Mouse (Mus musculus) mouse embryonic stem cell (cell line): Measurements from ENCODE around the gene Slc10a7.
"Not testable (repeated sequence)": the region's sequence is repeated elsewhere in the genome, so short reads cannot be mapped to it uniquely, and the experiment has no call there.

ENCODE experiments used
- in situ Hi-C, 2 experiments: fragments of 300-500 bp; cut with MboI; formaldehyde crosslinking; loops; 1 replicate in 1 of 2; 3 replicates in 1 of 2; pipeline ENCODE4 v1.14.3; 2019 to 2020; ENCODE audit warnings: low sequenced_read_pairs in 2 of 2, low pct_unique_long_range_greater_than_20kb in 1 of 2, mixed read lengths in 1 of 2; ENCODE audit not compliant: unreplicated experiment in 1 of 2

Slc10a7 gene

DNA sequence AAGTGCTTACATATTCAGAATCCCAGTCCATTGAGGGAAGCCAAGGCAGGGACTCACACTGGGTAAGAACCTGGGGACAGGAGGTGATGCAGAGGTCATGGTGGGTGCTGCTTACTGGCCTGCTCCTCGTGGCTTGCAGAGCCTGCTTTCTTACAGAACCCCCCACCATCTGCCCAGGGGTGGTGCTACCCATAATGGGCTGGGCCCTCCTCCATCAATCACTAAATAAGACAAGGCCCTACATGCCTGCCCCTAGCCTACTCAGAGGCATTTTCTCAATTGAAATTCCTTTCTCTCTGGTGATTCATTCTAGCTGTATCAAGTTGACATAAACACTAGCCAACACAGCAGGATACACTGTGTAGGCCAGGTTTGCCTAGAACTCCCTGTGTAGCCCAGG is 34.5 kb downstream of the Slc10a7 start:
- in situ Hi-C loops = no loop called here

DNA sequence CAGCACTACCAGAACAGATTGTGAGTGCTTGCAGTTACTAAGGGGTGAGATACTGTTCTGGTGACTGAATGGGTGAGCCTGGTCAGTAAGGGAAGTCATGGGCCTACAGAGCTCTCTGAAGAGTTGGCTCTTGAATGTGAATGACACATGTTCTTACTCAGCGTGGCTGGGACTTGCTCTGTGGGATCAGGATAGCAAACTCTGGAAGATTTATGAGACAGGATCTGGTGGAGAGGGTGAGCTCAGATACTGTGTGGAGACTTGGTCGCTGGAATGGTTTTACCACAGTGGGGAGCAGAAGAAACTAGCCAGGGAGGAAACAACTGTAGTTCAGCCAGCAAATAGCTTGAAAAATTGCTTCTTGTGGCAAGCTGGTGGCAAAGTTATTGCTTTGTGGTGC is 35.4 kb downstream of the Slc10a7 start:
- in situ Hi-C loops = no loop called here

DNA sequence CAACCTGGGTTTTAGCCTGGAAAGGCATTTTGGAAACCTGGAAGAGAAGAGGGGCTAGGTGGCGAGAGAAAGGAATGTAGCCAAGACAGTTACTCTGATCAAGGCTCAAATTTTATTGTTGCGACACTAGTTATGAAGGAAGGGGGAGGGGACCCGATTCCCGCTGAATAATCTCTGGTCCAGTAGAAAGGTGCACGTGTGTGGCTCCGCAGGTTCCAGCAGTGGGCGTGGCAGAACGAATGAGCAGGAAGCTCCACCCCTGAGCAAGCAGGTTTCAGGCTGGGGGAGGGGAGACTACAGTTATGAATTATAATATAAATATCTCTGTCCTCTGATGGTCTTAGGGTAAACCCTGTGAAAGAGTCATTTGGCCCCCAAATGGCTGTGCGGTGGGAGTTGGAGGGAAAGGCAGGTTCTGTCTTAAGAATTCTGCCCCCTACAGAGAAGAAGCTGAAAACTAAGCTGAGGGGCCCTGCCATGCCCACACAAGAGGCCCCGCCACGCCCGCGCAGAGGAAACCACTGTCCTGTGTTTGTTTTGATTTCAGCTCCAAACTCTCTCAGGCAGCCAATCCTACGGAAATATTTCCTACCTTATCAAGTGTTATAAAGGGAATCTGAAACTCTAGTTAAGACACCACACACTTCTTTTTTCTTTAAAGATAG is 36.1 kb downstream of the Slc10a7 start:
- in situ Hi-C loops = not testable (repeated sequence)

DNA sequence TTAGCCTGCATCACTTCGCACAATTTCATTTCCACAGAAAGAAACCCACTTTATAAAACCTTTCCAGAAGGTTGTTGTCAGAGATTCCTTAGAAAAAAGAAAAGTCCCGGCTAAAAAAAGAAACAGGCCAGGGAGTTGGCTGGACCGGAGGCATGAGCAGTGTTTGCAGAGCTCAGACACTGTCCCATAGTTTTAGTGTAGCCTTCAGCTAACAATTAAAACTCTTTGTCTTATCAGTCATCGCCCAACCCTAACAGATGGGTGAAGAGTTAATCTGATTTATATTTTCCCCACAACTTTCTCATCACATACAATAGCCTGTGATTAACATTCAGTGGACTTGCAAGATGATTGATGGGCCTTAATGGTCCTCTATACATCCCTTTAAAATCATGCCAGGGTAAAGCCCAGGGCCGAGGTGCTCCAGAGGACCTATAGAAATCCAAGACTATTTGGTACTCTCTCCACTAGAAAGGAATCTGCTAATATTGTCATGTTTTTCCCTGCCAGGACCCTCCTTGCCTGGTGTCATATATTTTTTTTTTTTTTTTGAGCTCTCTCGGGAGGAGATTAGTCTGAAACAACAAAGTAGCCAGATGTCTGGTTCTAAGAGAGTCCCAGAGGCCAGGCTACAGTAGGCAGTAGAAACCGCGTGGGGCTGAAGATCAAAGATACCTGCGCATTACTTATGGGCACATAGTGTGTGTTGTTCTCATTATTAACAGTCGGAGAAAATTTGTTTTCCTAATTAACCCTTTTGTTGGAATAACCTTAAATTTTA is 41.0 kb downstream of the Slc10a7 start:
- in situ Hi-C loops = no loop called here

DNA sequence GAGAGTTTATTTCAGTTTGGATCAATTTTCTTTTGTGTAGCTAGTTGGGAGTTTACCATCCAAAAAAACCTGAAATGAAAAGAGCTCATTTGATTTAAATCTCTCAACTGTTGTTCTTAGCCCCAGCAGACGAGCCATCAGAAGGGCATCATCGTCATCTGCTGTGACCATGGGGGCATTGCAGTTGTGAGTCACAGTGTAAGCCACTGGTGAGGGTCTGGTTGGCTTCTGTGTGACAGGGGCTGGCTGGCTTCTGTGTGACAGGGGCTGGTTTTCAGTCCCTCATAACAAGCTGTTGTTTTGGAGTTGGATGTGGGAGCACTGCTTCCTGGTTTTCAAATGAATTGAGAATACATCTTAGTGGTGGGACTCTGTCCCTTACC is 41.6 kb downstream of the Slc10a7 start:
- in situ Hi-C loops = no loop called here

DNA sequence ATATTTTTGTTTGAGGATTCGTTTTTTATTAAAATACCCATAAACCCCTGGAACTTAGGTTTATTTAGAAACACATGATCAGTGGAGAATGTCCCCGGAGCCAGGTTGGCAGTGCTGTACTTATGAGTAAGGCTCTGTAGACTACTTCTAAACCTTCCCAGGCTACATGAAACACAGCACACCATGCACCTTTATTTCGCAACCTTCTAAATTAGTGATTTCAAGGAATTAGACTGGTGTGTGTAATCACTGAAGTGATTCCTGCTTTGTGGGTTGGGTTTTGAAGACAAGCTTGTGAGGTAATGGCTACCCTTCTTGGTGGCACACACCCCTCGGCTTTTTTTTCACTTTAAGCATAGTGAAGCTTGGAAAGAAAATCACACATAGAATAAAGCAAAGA is 46.7 kb downstream of the Slc10a7 start:
- in situ Hi-C loops = no loop called here

DNA sequence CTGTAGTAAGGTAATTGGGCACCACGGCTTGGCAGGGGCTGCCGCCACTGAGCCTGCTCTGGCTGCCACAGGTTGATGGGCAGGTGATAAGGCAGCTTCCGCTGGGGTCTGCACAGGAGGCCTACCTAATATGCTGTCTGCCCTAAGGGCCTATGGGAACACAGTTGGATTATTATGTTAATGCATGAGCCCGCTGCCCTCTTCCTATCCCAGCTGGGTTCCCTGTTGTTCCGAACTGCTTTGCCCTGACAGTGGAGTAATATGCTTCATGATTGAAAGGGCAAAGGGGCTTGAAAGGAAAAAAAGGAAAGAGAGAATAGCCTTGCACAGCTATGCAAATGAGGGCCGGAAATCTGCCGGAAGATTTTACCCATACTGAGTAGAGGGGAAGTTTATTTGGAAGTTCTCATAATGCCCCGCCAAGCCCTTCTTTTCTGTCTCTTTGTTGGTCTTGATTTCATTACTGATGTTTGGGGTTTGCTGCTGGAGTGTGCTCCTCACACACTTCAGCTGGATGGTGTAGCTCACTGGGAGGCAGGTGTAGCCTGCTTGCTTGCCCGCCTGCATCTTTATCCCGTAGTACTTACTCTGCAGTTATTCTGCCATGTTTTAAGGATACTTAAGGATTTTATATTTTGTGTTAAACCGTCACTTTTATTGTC is 47.8 kb downstream of the Slc10a7 start:
- in situ Hi-C loops = no loop called here

DNA sequence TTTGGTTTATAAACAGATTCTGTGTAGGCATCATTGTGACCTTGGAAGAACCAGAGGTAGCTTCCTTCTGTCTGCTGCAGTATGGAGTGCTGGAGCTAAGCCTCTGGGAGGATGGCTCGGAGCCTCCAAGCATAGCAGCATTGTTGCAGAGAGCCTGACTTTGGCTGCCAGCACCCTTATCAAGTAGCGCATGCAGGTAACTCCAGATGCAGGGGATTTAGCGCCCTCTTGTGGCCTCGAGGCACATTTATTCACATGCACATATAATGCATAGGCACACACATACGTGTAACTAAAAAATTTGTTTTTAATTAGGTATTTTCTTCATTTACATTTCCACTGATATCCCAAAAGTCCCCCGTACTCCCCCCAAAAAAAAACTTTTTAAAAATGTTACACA is 52.5 kb downstream of the Slc10a7 start:
- in situ Hi-C loops = no loop called here

DNA sequence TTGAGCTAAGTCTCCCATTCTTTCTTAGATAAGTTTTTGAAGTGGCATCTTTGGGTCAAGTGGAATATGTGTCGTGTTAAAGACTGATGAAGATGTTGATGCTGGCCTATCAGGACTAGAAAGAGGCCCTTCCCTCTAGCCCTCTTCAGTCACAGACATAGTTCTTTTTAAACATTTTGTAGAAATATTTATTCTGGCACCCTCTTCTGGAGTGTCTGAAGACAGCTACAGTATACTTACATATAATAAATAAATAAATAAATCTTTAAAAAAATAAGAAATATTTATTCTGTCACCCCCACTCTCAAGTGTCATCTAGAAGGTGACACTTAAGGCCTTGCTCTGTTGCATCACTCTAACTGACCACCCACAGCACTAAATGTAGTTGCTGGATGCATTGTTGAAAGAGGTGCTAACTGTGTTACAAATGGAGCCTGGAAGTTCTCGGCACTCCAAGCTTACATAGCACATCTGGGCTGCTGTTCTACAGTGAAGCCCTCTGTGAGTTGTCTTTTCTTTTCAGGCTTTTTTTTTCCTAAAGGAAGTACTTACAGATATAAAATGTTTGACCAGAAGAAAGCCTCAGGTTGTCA is 54.4 kb downstream of the Slc10a7 start:
- in situ Hi-C loops = no loop called here

DNA sequence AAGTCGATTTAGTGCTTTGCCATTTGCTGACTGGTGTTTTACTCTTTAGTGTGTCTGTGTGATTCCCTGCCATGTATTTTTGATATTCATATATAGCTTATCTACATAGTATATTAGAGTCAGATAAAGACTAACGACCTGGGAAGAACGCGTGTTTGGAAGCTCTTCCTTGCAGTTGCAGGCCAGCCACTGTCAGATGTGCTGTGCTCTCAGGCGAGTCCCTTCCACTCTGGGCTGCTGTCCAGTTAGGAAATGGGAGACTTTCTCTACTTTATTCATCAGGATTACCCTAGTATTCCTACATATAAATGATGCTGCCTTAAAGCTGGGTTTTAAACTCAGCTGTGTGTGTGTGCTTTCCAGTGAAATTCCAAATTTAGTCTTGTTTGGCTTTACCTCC is 55.1 kb downstream of the Slc10a7 start:
- in situ Hi-C loops = no loop called here

DNA sequence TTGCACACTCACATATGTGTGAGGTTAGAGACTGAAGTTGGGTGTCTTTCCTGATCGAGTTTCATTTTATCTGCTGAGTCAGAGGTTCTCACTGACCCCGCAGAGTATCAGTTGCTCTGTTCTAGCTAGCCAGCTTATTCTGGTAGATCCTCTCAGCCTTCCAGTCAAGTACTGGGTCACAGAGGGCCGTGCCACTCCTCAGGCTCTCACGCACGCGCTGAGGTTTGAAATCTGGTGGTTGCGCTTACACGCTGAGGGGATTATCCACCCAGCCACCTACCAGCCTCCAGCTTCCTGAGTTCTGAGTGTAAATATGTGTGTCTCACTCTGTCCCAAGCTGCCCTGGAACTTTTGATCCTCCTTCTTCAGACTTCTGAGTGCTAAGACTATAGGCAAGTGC is 59.0 kb downstream of the Slc10a7 start:
- in situ Hi-C loops = no loop called here

DNA sequence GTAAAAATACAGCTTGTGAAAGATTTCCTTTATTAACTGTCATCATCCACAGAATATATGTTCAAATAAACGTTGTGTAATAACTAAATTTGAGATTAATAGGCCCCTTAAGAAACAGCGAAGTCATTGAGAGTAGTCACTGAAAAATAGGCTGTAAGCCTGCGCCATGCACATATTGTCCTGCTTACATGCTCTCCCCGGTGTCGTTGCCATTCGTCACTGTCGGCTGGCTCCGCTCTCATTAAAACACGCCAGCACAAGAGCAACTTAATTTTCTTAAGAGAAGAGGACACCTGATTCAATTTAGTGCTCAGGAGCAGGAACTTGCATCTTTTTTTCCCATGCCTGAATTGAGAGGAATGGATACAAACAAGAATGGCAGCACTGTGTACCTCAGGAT is 62.4 kb downstream of the Slc10a7 start:
- in situ Hi-C loops = no loop called here

DNA sequence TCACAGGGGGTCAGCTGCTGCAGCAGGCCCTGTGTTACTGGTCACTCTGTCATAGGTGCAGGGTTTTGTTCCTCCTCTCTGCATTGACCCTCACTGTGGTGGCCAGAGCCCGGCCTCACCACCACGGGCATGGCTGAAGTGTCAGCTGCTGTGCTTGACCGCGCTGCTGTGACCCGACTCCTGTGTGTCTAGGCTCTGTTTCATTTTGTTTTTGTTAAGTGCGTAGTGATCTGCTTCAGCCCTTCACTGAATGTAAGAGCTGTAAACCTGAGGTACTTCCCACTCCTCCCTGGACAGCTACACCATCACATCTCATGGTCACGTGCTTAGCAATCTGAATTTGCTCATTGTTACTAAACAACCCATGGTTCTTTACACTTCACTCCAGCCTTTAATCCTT is 65.1 kb downstream of the Slc10a7 start:
- in situ Hi-C loops = no loop called here

DNA sequence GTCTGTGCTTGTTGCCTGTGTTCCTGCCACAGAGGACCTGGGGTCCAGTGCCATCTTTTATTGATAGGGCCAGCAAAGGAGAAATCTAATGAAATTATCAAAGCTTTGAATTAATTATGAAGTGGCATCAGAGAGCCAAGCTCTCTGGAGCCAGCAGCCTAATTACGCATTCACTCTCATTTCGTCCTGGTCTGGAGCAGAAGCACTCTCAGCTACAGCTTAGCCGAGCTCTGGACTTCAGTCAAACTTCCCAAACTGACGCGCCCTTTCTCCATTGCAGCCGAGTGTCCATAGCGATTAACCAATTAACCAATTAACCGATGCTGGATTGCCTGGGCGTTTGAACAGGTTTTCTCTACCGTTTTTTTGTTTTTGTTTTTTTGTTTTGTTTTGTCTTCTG is 68.4 kb downstream of the Slc10a7 start:
- in situ Hi-C loops = no loop called here

DNA sequence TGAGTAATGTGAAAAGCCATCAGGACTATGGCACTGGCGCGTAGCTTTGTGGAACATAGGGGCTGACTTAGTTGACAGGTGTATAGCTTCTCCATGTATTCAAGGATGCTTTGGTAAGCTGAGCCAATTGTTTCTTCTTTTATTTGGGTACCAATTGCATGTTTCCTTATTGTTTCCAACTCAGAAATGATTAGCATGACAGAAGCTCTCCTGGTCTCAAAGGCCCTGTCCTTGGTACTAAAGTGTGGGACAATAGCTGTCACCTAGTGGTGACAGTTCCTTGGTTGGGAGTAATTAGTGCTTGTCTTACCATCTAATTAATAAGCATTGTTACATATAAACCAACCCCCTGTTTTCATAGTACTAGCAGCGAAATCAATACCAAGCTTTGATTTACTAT is 68.9 kb downstream of the Slc10a7 start:
- in situ Hi-C loops = no loop called here

DNA sequence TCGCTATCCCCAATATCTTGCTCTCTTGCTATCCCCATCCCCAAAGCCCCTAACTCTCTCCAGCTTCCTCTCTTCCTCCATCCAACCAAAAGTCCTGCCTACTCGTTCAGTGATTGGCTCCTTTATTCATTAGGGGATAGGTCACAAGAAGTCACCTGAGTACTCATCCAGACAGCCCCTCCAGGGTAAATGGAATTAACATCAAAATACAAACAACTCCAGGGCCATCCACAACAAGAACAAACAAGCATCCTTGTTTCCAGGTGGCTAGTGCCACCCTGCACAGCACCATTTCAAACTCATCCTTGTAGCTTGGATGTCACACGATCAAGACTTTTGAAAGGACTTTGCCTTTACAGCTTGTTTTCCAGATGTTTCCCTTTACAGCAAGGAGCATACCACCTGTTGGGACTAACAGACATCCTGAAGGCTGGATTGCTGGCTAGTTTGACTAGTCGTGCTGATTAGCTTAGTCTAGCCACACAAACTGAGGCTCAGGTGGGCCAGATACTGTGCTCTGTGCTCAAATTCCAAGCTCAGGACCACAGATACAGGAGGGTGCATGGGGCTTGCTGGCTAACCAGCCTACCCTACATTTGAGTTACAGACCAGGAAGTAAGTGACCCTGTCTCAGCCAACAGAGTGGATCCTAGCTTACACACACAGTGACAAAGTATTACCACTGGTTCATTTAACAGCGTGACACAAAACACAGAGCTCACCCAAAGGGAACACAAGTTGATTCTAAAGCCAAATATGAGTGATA is 75.0 kb downstream of the Slc10a7 start:
- in situ Hi-C loops = no loop called here

DNA sequence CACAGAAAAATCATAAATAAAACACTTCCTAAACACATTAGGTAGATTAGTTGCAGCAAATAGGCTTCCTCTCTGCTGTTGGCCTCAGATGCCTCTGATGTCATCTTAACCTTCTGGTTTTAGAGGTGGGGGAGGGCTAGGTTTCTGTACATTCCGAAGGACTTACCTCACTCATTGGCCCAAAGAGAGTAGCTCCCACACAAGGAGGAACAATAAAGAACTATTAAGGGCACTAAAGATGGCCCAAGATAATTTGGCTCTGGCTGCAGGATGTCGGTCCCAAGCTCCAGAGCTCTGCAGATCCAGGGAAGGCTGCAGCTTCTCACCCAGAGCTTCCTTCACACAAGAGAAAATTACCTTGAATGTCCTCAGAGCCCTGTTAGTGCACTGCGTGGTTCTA is 75.7 kb downstream of the Slc10a7 start:
- in situ Hi-C loops = no loop called here

DNA sequence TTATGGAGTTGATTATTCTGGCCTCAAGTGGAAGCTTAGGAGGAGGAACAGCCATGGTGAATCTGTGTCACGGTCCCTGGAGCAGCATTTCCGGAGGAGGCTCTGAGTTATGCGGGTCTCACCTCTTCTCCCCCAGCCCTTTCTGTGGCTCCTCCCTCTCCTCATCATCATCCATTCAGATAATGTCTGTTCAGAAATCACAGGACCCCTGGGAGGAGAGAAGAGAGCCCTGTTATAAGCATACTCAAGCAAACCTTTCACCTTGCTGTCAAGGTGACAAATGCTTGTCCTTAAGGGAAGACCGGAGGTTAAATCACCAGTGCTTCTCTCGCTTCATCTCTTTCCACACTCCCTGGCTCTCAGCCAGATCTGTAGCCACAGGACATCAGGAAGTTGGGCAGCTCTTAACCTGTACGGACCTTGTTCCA is 86.3 kb downstream of the Slc10a7 start:
- in situ Hi-C loops = no loop called here

DNA sequence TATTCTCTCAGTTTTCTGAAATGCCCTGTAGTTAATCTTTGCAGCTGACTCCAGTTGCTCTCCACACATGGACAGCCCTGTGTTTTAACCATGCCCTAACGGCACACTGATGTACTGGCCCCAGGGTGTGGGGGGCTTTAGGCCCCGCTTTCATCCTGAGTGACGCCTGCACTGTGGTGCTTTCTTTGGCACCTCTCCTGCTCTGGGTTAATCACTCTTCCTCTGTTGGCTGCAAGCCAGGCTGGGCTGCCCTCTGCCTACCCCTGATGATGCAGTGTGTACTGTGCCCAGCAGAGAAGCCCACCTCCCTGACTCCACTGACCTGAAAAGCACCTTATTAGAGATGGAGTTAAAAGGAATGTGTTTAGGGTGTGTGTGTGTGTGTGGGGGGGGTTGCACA is 89.1 kb downstream of the Slc10a7 start:
- in situ Hi-C loops = no loop called here
